Mouse (Mus musculus): Measurements from ENCODE around the gene Hectd2.

GRCm38 (mm10) chr19:36534011-36534765 lies 20.3 kb upstream of the Hectd2 start:
- TF ChIP-seq POLR2A (IDR thresholded peaks at IDR 0.05; ENCODE audit: extremely low read depth, insufficient read depth, low read length), result no peak
- TF ChIP-seq CTCF (IDR thresholded peaks at IDR 0.05; ENCODE audit: low read depth, low read length), result no peak

All from liver, adult 2 months (tissue).